Mouse (Mus musculus) embryonic facial prominence, embryonic 14.5 days (tissue): ENCODE results near the gene Gm20388. TPM values are rescaled to one million over a fixed set of nuclear protein-coding genes. Genes with fewer than 3 reads are reported as not detected.

Source experiments
- ATAC-seq: fragments of 200-750 bp; cut with Nextera tagmentation; 2 replicates; pipeline ENCODE4 v1.8.0; 2017; ENCODE audit warnings: low read depth, moderate number of reproducible peaks, moderate TSS enrichment
- DNase-seq: peaks from one replicate; pipeline ENCODE4 v3.0.0-alpha.2; 2015; ENCODE audit warnings: low spot score
- H3K27ac ChIP-seq: fragments of 300-500 bp; sonication (generic); replicated peaks from 2 replicates; pipeline ENCODE4 v1.5.1; 2014; ENCODE audit warnings: low read depth, mild to moderate bottlenecking, low read length, moderate library complexity
- H3K27me3 ChIP-seq: fragments of 300-500 bp; sonication (generic); replicated peaks from 2 replicates; pipeline ENCODE4 v1.6.1; 2014; ENCODE audit warnings: low read length; ENCODE audit not compliant: control insufficient read depth, insufficient read depth
- H3K36me3 ChIP-seq: fragments of 300-500 bp; sonication (generic); 2 replicates; pipeline ENCODE4 v1.6.1; 2014; ENCODE audit warnings: low read length, mixed read lengths; ENCODE audit not compliant: control insufficient read depth, insufficient read depth
- H3K4me1 ChIP-seq: fragments of 300-500 bp; sonication (generic); 2 replicates; pipeline ENCODE4 v1.6.1; 2014; ENCODE audit warnings: antibody characterized with exemption, low read length; ENCODE audit not compliant: control insufficient read depth, insufficient read depth
- H3K4me2 ChIP-seq: fragments of 300-500 bp; sonication (generic); 2 replicates; pipeline ENCODE4 v1.6.1; 2014; ENCODE audit warnings: low read depth, mild to moderate bottlenecking, low read length, moderate library complexity, mixed read lengths
- H3K4me3 ChIP-seq: fragments of 300-500 bp; sonication (generic); 2 replicates; pipeline ENCODE4 v1.5.1; 2014; ENCODE audit warnings: low read depth, mild to moderate bottlenecking, low read length
- H3K9ac ChIP-seq: fragments of 300-500 bp; sonication (generic); 2 replicates; pipeline ENCODE4 v1.6.1; 2014; ENCODE audit warnings: low read depth, mild to moderate bottlenecking, low read length, moderate library complexity, mixed read lengths
- H3K9me3 ChIP-seq: fragments of 300-500 bp; sonication (generic); 2 replicates; pipeline ENCODE4 v1.6.1; 2016; ENCODE audit warnings: low read length; ENCODE audit not compliant: control insufficient read depth
- WGBS: fragments of 180-500 bp; shearing (Covaris S2); extraction: QIAGEN DNeasy Blood & Tissue Kit; methylation state at CpG from one replicate; pipeline ENCODE4 v1.1.7; 2014; 5-methylcytosine and 5-hydroxymethylcytosine counted together
- polyA plus RNA-seq: library from polyadenylated mRNA; unstranded; fragments of >200 nt; fragmentation: Nextera tagmentation; extraction: Ambion mirVana; gene quantifications from 2 replicates; pipeline ENCODE4 v1.2.1, GENCODE M21; 2014

The Gm20388 gene
- polyA plus RNA-seq, 1 experiment from 2014 or later, result not detected

DNA sequence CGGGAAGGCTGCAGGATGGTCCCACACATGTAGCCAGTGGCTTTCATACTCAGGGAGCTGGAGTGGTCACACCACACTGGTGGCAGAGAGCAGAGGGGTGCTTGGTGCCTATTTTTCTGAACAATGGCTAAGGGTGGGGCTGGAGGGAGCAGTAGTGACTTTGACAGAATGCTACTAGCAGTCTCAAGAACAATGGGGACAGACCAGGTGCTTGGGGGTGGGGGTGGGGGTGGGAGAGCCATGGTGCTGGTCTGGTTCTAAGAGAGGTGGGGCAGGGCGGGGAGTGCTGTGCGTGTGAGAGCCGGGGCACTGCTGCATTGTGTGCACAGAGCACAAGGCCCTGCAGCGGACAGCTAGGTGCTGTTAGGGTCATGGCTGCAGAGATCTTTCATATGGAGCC is 1971.3 kb downstream of the Gm20388 start:
- ATAC-seq (no peak), DNase-seq (no peak)
- Histone ChIP-seq H3K4me3 (no peak overlapping the region), H3K27ac (no peak overlapping the region), H3K4me2 (no peak overlapping the region), H3K36me3 (peaks cover 27% of the 10 kb centered on the region), H3K4me1 (no peaks in the 10 kb centered on the region), H3K9ac (no peak overlapping the region), H3K27me3 (no peaks in the 10 kb centered on the region), H3K9me3 (no peaks in the 10 kb centered on the region)
- 81% methylated on average over 5 of the region's 5 CpGs for WGBS

DNA sequence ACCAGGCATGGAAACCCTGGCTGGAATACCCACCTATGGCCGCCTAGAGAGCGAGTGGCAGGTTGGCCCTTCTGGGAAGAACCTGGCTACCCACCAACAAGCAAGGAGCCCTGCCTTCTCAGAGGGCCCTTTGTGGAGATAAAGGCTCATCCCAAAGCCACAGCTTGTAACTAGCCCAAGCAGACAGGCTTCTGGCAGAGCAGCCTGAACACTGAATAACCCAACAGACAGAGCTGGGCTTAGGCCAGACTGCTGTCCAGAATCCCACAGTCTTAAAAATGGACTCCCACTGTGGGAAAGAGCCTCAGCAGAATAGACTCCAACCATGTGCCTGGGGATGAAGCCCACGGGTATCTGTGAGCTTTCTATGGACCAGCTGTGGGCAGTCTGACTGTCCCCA is 1973.5 kb downstream of the Gm20388 start:
- Histone ChIP-seq H3K9me3 (no peaks in the 10 kb centered on the region), H3K4me3 (no peak overlapping the region), H3K27me3 (no peaks in the 10 kb centered on the region), H3K4me2 (no peak overlapping the region), H3K27ac (no peak overlapping the region), H3K9ac (no peak overlapping the region), H3K36me3 (peaks cover 39% of the 10 kb centered on the region), H3K4me1 (no peaks in the 10 kb centered on the region)
- ATAC-seq (no peak), DNase-seq (no peak)
- WGBS, result 74% methylated on average over 3 of the region's 3 CpGs

DNA sequence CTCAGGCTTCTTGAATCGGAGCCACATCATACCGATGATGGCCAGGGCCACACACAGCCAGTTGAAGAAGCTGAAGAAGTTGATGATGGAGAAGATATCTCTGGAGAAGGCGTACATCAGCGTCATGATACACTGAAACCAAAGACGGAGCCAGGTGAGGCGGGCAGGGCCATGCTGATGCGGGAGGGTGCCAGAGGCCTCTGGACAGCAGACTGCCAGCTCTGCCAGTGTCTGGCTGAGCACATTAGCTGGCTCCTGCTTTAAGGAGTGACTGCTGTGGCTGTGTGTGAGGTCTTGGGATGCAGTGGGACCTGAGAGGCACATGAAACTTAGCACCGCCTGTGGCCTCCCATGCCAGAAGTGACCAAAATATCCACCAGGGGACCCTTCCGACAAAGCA is 1974.4 kb downstream of the Gm20388 start:
- no peaks in the 10 kb centered on the region for H3K27me3 ChIP-seq
- ATAC-seq, result no peak
- H3K4me2 ChIP-seq, result no peak overlapping the region
- H3K36me3 ChIP-seq, result peaks cover 39% of the 10 kb centered on the region
- H3K4me3 ChIP-seq, result no peak overlapping the region
- DNase-seq, result no peak
- no peaks in the 10 kb centered on the region for H3K4me1 ChIP-seq
- no peak overlapping the region for H3K9ac ChIP-seq
- no peak overlapping the region for H3K27ac ChIP-seq
- WGBS, result 93% methylated on average over 9 of the region's 9 CpGs
- H3K9me3 ChIP-seq, result no peaks in the 10 kb centered on the region

DNA sequence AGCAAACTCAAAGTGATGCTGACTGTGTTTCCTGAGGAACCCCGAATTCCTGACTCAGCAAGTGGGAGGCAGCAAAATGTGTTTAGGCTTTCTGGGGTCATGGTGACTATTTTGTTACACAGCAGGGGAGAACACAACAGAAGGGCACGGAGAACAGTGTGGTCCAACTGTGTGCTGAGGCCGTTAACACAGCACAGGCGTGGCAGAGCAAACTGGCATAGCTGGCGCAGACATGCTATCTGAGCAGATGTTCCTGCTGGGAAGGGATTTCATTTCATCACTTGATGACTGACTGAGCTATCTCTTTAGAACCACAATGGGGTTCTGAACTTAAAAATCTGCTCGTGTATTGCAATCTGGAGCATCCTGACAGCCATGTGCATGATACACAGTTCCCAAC is 1974.8 kb downstream of the Gm20388 start:
- H3K27ac ChIP-seq, result no peak overlapping the region
- peaks cover 37% of the 10 kb centered on the region for H3K36me3 ChIP-seq
- no peaks in the 10 kb centered on the region for H3K9me3 ChIP-seq
- no peak overlapping the region for H3K4me2 ChIP-seq
- no peaks in the 10 kb centered on the region for H3K4me1 ChIP-seq
- H3K4me3 ChIP-seq, result no peak overlapping the region
- H3K9ac ChIP-seq, result no peak overlapping the region
- DNase-seq (no peak), ATAC-seq (no peak)
- no peaks in the 10 kb centered on the region for H3K27me3 ChIP-seq
- WGBS, result 82% methylated on average over 6 of the region's 6 CpGs

DNA sequence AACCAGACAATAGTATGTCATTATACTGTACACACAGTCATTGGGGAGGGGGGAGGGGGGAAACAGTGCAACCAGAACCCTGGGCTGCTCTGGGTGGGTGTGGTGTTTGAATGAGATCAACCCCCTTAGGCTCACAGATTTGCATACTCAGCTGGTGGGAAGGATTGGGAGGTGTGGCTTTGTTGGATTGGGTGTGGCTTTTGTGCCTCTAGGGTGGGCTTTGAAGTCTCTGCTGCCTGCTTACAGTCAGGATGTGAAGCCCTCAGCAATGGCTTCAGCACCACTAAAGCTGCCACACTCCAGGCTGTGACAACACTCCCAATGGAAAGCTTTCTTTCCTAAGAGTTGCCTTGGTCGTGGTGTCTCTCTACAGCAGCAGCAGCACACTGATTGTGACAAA is 1976.9 kb downstream of the Gm20388 start:
- 92% methylated on average over 1 of the region's 1 CpGs for WGBS
- ATAC-seq (no peak), DNase-seq (peak; percentile 24)
- H3K9ac ChIP-seq, result no peak overlapping the region
- H3K4me1 ChIP-seq, result no peaks in the 10 kb centered on the region
- no peaks in the 10 kb centered on the region for H3K27me3 ChIP-seq
- peaks cover 33% of the 10 kb centered on the region for H3K36me3 ChIP-seq
- no peak overlapping the region for H3K27ac ChIP-seq
- no peak overlapping the region for H3K4me2 ChIP-seq
- H3K4me3 ChIP-seq, result no peak overlapping the region
- H3K9me3 ChIP-seq, result no peaks in the 10 kb centered on the region

DNA sequence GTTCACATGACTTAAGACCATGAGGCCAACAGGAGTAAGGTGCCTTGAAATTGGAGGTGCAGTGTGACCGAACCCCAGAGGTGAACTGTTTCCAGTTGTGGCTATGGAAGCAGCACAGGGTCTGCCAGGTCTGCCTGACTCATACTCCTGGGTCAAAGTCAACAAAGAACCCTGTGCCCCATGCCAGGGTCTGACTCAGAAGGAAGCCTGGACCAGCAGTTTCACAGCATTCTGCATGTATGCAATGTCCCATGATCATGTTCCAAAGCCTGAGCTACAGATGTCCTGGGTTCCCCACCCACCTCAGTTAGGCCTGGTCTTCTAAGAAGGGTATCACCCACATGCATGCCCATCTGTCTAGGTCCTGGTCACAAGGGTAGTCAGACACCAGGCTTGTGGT is 1978.7 kb downstream of the Gm20388 start:
- Histone ChIP-seq H3K9ac (no peak overlapping the region), H3K27ac (no peak overlapping the region), H3K27me3 (no peaks in the 10 kb centered on the region), H3K4me3 (no peak overlapping the region), H3K4me2 (no peak overlapping the region), H3K9me3 (no peaks in the 10 kb centered on the region), H3K4me1 (no peaks in the 10 kb centered on the region), H3K36me3 (peaks cover 22% of the 10 kb centered on the region; the same call in 1 of the 2 replicates)
- WGBS, result 96% methylated on average over 1 of the region's 1 CpGs
- ATAC-seq (no peak), DNase-seq (no peak)

DNA sequence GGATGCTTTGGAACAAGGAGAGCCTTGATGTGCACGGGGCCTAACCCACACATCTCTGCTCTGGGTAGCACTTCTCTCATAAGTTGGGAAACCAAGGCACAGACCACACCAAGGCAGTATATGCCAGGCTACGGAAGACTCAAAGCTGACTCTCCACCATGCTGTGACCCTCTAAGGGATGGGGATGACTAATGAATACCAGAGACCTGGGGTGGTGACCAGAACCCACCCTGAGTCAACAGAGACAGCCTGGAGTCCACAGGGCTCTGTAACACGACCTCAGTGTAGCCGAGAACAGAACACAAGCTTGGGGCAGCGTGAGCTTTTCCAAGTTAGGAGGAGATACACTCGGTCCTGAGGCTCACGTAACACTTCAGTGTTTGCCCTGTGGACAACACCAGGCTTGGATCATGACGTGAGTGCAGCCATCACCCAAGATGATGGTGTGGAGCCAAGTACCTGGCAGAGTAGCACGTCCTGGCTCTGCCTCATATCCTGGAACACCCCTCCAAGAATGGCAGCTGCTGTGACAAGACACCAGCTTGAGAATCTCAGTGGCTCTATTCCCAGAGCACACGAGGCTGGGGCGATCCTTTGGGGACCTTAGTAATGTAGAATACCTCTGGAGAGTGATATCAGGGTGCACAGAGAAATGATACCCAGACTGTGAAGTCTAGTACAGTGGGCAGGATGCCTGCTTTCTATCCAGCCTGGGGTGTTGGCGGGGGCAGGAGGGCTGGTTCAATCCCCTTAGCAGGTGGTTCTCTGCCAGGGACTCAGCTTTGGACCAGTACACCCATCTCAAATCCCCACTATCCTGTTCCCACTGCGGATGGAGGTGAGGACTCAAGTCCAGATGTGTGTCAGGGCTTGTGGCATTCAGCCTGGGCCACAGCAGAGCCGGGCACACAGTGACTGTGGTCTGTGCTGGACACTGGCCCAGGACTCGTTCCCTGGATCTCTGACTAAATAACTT is 1979.5 kb downstream of the Gm20388 start:
- Histone ChIP-seq H3K27me3 (no peaks in the 10 kb centered on the region), H3K36me3 (peaks cover 30% of the 10 kb centered on the region; the same call in 1 of the 2 replicates), H3K27ac (no peak overlapping the region), H3K4me2 (no peak overlapping the region), H3K9me3 (no peaks in the 10 kb centered on the region), H3K9ac (no peak overlapping the region), H3K4me1 (no peaks in the 10 kb centered on the region), H3K4me3 (no peak overlapping the region)
- WGBS, result 79% methylated on average over 15 of the region's 15 CpGs
- no peak for ATAC-seq
- no peak for DNase-seq

DNA sequence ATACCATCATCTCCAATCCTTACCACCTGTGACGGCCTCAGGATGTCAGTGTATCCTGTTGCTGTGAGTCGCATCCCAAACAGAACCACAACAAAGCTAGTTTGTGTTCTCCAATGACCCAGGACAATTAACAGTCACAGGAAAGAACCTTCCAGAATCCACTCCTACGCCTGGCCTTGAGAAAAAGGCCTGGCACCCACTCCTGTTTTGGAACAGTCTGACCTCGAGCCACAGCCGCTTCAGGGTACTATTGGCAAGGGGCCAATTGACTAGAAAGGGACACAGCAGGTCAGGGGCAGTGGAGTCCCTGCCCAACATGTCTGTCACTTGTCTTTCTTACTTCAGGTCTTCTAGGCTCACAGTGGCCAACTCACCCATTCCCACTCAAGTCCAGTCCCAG is 1982.2 kb downstream of the Gm20388 start:
- 82% methylated on average over 5 of the region's 5 CpGs for WGBS
- Histone ChIP-seq H3K36me3 (peaks cover 31% of the 10 kb centered on the region; the same call in 1 of the 2 replicates), H3K9me3 (no peaks in the 10 kb centered on the region), H3K4me1 (peaks cover under 1% of the 10 kb centered on the region; the same call in 1 of the 2 replicates), H3K4me3 (no peak overlapping the region), H3K27me3 (no peaks in the 10 kb centered on the region), H3K9ac (no peak overlapping the region), H3K4me2 (no peak overlapping the region), H3K27ac (no peak overlapping the region)
- DNase-seq, result no peak
- no peak for ATAC-seq

DNA sequence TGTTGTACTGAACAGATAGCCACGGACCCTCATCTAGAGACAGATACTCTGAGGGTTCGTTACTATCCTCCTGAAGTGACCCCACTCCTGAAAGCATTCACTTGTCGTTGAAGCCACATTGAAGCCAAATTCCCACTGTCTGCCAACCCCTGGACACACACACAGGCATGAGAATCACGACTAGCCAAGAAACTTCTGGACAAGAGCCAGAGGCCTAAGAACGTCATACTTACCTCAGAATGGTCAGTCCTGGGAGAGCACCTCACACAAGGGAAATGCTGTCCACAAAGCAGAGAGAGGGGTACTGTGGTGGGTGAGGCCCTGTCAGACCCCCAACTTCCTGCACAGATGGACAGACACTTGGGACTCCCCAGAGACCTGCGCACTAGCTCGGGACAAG is 1985.3 kb downstream of the Gm20388 start:
- no peaks in the 10 kb centered on the region for H3K27me3 ChIP-seq
- no peak for ATAC-seq
- 75% methylated on average over 7 of the region's 7 CpGs for WGBS

More for the DNA sequence above, 1985.3 kb downstream of the Gm20388 start:
- H3K4me3 ChIP-seq, result no peak overlapping the region
- no peak overlapping the region for H3K27ac ChIP-seq
- peaks cover 22% of the 10 kb centered on the region; the same call in 1 of the 2 replicates for H3K36me3 ChIP-seq
- no peak overlapping the region for H3K4me2 ChIP-seq
- H3K9me3 ChIP-seq, result no peaks in the 10 kb centered on the region
- H3K9ac ChIP-seq, result no peak overlapping the region
- no peak for DNase-seq
- H3K4me1 ChIP-seq, result peaks cover 10% of the 10 kb centered on the region
